Mouse (Mus musculus): ENCODE results near the gene Sh3bp5. TPM values are rescaled to one million over a fixed set of nuclear protein-coding genes. Genes with fewer than 3 reads are reported as not detected.
A peak's percentile ranks its signal among the peaks of the same experiment; 100 is the strongest.

Sh3bp5 gene
- polyA plus RNA-seq, 1 experiment from 2014 or later = 14.3 TPM

DNA sequence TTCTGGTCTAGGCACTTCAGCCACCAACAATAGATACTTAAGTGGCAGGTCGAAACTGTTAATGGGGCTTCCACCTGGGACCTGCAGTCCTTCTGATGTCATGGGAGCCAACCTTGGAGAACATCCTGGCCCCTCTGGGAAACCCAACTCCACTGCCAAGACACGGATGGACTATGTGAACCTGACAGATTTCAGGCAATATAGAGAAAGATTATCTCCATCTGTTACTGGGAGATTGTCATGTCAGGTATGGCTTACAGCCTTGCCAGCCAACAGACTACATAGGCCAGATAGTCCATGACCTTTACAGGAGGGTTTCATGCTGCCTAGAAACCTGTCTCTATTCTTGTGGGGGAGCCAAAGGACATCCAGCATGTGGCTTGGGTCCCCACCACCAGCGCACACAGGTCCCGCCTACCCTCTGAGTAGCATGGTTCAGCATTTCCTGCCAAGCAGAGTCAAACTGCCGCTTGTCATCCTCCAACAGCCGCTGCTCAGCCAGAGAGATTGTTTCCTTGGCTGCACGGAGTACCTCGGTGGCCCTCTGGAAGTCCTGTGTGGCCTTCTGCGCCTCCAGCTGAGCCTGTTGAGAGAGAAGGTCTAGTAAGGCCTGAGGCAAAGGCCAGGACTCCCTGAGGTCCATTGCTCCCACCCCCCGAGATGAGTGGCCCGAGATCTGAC, 48.4 kb downstream of the Sh3bp5 start:
- Histone ChIP-seq H3K27me3 (ENCODE audit: control insufficient read depth, insufficient read depth, low read length) (no peaks in the 10 kb centered on the region), H3K9me3 (ENCODE audit: control insufficient read depth, low read length) (no peaks in the 10 kb centered on the region), H3K9ac (ENCODE audit: low read depth, low read length) (no peak overlapping the region), H3K27ac (ENCODE audit: low read depth, low read length) (no peak overlapping the region), H3K4me2 (replicated peaks; ENCODE audit: low read depth, low read length) (no peak overlapping the region), H3K4me1 (ENCODE audit: control insufficient read depth, insufficient read depth, low read length) (peaks cover 12% of the 10 kb centered on the region; the same call in 1 of the 2 replicates), H3K36me3 (ENCODE audit: control insufficient read depth, insufficient read depth, low read length) (no peaks in the 10 kb centered on the region), H3K4me3 (ENCODE audit: low read length) (no peak overlapping the region)
- 77% methylated on average over 11 of the region's 11 CpGs for WGBS
- ATAC-seq (ENCODE audit: low FRiP score, low TSS enrichment) = no peak

DNA sequence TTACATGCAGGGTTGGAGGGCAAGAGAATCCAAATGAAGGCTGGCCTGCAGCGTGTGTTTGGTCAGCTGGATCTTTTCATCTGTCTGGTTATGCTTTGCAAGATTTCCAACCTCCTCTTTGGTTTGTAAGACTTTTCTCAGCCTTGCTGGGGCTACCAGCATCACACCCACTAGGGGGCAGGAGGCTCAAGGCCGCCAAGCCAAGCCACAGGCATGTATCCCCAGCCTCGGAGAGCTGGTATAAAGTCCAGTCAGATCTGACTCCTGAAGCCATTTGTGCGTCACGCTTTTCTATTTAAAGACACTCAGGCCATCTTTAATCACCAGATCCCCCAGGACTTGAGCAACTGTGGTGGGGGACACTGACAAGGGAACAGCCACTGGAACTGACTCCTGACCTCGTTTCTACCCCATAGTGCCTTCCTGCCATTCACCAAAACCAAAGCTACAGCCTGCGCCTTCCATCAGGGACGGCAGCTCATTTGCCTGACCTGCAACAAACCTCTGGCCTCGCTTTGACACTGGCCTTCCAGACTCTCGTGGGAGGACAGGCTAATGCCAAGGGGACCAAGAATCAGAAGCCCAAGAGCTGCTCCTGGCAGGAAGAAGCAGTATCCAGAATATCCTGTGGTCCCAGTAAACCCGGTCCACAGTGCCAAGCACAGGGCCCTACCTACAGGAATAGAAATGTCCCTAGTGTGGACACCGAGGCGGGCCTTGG, 49.7 kb downstream of the Sh3bp5 start:
- 27% methylated on average over 13 of the region's 13 CpGs for WGBS
- H3K27ac ChIP-seq (ENCODE audit: low read depth, low read length) = peak overlapping the region; percentile 59
- 0 out of 2 replicates have a peak, but pooled peaks cover 2% of the 10 kb centered on the region for H3K36me3 ChIP-seq (ENCODE audit: control insufficient read depth, insufficient read depth, low read length)
- no peaks in the 10 kb centered on the region for H3K9me3 ChIP-seq (ENCODE audit: control insufficient read depth, low read length)
- no peak overlapping the region; the same call in 1 of the 2 replicates for H3K4me2 ChIP-seq (replicated peaks; ENCODE audit: low read depth, low read length)
- ATAC-seq (ENCODE audit: low FRiP score, low TSS enrichment) = peak; percentile 82; the same call in 1 of the 2 replicates
- peaks cover 12% of the 10 kb centered on the region; the same call in 1 of the 2 replicates for H3K4me1 ChIP-seq (ENCODE audit: control insufficient read depth, insufficient read depth, low read length)
- no peak overlapping the region for H3K4me3 ChIP-seq (ENCODE audit: low read length)
- no peak overlapping the region for H3K9ac ChIP-seq (ENCODE audit: low read depth, low read length)
- H3K27me3 ChIP-seq (ENCODE audit: control insufficient read depth, insufficient read depth, low read length) = no peaks in the 10 kb centered on the region

- 0 out of 2 replicates have a peak, but pooled peaks cover 2% of the 10 kb centered on the region for H3K36me3 ChIP-seq (ENCODE audit: control insufficient read depth, insufficient read depth, low read length)
- no peak for ATAC-seq (ENCODE audit: low FRiP score, low TSS enrichment)
- no peak overlapping the region for H3K4me3 ChIP-seq (ENCODE audit: low read length)
- H3K9me3 ChIP-seq (ENCODE audit: control insufficient read depth, low read length) = no peaks in the 10 kb centered on the region
- H3K9ac ChIP-seq (ENCODE audit: low read depth, low read length) = no peak overlapping the region
- 87% methylated on average over 5 of the region's 5 CpGs for WGBS
- no peak overlapping the region for H3K4me2 ChIP-seq (replicated peaks; ENCODE audit: low read depth, low read length)
- peaks cover 12% of the 10 kb centered on the region; the same call in 1 of the 2 replicates for H3K4me1 ChIP-seq (ENCODE audit: control insufficient read depth, insufficient read depth, low read length)
- H3K27ac ChIP-seq (ENCODE audit: low read depth, low read length) = peak overlapping the region; percentile 79; the same call in 1 of the 2 replicates
- H3K27me3 ChIP-seq (ENCODE audit: control insufficient read depth, insufficient read depth, low read length) = no peaks in the 10 kb centered on the region
Observed at GRCm38 (mm10) chr14:31385406-31385805, 50.5 kb downstream of the Sh3bp5 start.

GRCm38 (mm10) chr14:31384366-31385323, 51.2 kb downstream of the Sh3bp5 start:
- WGBS = 65% methylated on average over 13 of the region's 13 CpGs
- no peak overlapping the region; the same call in 1 of the 2 replicates for H3K27ac ChIP-seq (ENCODE audit: low read depth, low read length)
- H3K4me3 ChIP-seq (ENCODE audit: low read length) = no peak overlapping the region
- peaks cover 12% of the 10 kb centered on the region; the same call in 1 of the 2 replicates for H3K4me1 ChIP-seq (ENCODE audit: control insufficient read depth, insufficient read depth, low read length)
- H3K27me3 ChIP-seq (ENCODE audit: control insufficient read depth, insufficient read depth, low read length) = no peaks in the 10 kb centered on the region
- H3K9ac ChIP-seq (ENCODE audit: low read depth, low read length) = no peak overlapping the region
- H3K4me2 ChIP-seq (replicated peaks; ENCODE audit: low read depth, low read length) = no peak overlapping the region
- H3K36me3 ChIP-seq (ENCODE audit: control insufficient read depth, insufficient read depth, low read length) = 0 out of 2 replicates have a peak, but pooled peaks cover 2% of the 10 kb centered on the region
- H3K9me3 ChIP-seq (ENCODE audit: control insufficient read depth, low read length) = no peaks in the 10 kb centered on the region
- no peak for ATAC-seq (ENCODE audit: low FRiP score, low TSS enrichment)

GRCm38 (mm10) chr14:31383470-31384050, 52.3 kb downstream of the Sh3bp5 start:
- H3K4me3 ChIP-seq (ENCODE audit: low read length) = no peak overlapping the region

GRCm38 (mm10) chr14:31382276-31382675, 53.6 kb downstream of the Sh3bp5 start:
- no peak for ATAC-seq (ENCODE audit: low FRiP score, low TSS enrichment)
- 93% methylated on average over 8 of the region's 8 CpGs for WGBS
- H3K9ac ChIP-seq (ENCODE audit: low read depth, low read length) = no peak overlapping the region
- no peak overlapping the region for H3K4me2 ChIP-seq (replicated peaks; ENCODE audit: low read depth, low read length)
- H3K9me3 ChIP-seq (ENCODE audit: control insufficient read depth, low read length) = no peaks in the 10 kb centered on the region
- no peak overlapping the region for H3K4me3 ChIP-seq (ENCODE audit: low read length)
- H3K27me3 ChIP-seq (ENCODE audit: control insufficient read depth, insufficient read depth, low read length) = no peaks in the 10 kb centered on the region
- peaks cover 19% of the 10 kb centered on the region for H3K36me3 ChIP-seq (ENCODE audit: control insufficient read depth, insufficient read depth, low read length)
- H3K27ac ChIP-seq (ENCODE audit: low read depth, low read length) = no peak overlapping the region
- peaks cover 12% of the 10 kb centered on the region; the same call in 1 of the 2 replicates for H3K4me1 ChIP-seq (ENCODE audit: control insufficient read depth, insufficient read depth, low read length)

More at GRCm38 (mm10) chr14:31383470-31384050, 52.3 kb downstream of the Sh3bp5 start:
- Histone ChIP-seq H3K36me3 (ENCODE audit: control insufficient read depth, insufficient read depth, low read length) (peaks cover 9% of the 10 kb centered on the region), H3K4me2 (replicated peaks; ENCODE audit: low read depth, low read length) (no peak overlapping the region), H3K4me1 (ENCODE audit: control insufficient read depth, insufficient read depth, low read length) (peaks cover 12% of the 10 kb centered on the region; the same call in 1 of the 2 replicates), H3K9ac (ENCODE audit: low read depth, low read length) (no peak overlapping the region), H3K27ac (ENCODE audit: low read depth, low read length) (no peak overlapping the region), H3K9me3 (ENCODE audit: control insufficient read depth, low read length) (no peaks in the 10 kb centered on the region), H3K27me3 (ENCODE audit: control insufficient read depth, insufficient read depth, low read length) (no peaks in the 10 kb centered on the region)
- no peak for ATAC-seq (ENCODE audit: low FRiP score, low TSS enrichment)
- WGBS = 92% methylated on average over 11 of the region's 11 CpGs

GRCm38 (mm10) chr14:31376331-31376730, 59.5 kb downstream of the Sh3bp5 start:
- H3K4me1 ChIP-seq (ENCODE audit: control insufficient read depth, insufficient read depth, low read length) = no peaks in the 10 kb centered on the region
- H3K36me3 ChIP-seq (ENCODE audit: control insufficient read depth, insufficient read depth, low read length) = peaks cover 69% of the 10 kb centered on the region
- no peak for ATAC-seq (ENCODE audit: low FRiP score, low TSS enrichment)
- H3K9me3 ChIP-seq (ENCODE audit: control insufficient read depth, low read length) = no peaks in the 10 kb centered on the region
- H3K9ac ChIP-seq (ENCODE audit: low read depth, low read length) = no peak overlapping the region
- 90% methylated on average over 3 of the region's 3 CpGs for WGBS
- no peak overlapping the region for H3K4me2 ChIP-seq (replicated peaks; ENCODE audit: low read depth, low read length)
- no peak overlapping the region for H3K4me3 ChIP-seq (ENCODE audit: low read length)
- H3K27me3 ChIP-seq (ENCODE audit: control insufficient read depth, insufficient read depth, low read length) = no peaks in the 10 kb centered on the region
- no peak overlapping the region for H3K27ac ChIP-seq (ENCODE audit: low read depth, low read length)

- 92% methylated on average over 6 of the region's 6 CpGs for WGBS
- ATAC-seq (ENCODE audit: low FRiP score, low TSS enrichment) = no peak
- H3K4me2 ChIP-seq (replicated peaks; ENCODE audit: low read depth, low read length) = no peak overlapping the region
- H3K27me3 ChIP-seq (ENCODE audit: control insufficient read depth, insufficient read depth, low read length) = no peaks in the 10 kb centered on the region
- H3K4me1 ChIP-seq (ENCODE audit: control insufficient read depth, insufficient read depth, low read length) = no peaks in the 10 kb centered on the region
- no peaks in the 10 kb centered on the region for H3K9me3 ChIP-seq (ENCODE audit: control insufficient read depth, low read length)
- no peak overlapping the region for H3K4me3 ChIP-seq (ENCODE audit: low read length)
- H3K27ac ChIP-seq (ENCODE audit: low read depth, low read length) = no peak overlapping the region
- no peak overlapping the region for H3K9ac ChIP-seq (ENCODE audit: low read depth, low read length)
- peaks cover 88% of the 10 kb centered on the region for H3K36me3 ChIP-seq (ENCODE audit: control insufficient read depth, insufficient read depth, low read length)
Observed at GRCm38 (mm10) chr14:31374390-31374789, 61.5 kb downstream of the Sh3bp5 start.
